Mouse (Mus musculus): ENCODE measurements around the gene Abcb6.
A peak's percentile ranks its signal among the peaks of the same experiment; 100 is the strongest.

The Abcb6 gene

DNA sequence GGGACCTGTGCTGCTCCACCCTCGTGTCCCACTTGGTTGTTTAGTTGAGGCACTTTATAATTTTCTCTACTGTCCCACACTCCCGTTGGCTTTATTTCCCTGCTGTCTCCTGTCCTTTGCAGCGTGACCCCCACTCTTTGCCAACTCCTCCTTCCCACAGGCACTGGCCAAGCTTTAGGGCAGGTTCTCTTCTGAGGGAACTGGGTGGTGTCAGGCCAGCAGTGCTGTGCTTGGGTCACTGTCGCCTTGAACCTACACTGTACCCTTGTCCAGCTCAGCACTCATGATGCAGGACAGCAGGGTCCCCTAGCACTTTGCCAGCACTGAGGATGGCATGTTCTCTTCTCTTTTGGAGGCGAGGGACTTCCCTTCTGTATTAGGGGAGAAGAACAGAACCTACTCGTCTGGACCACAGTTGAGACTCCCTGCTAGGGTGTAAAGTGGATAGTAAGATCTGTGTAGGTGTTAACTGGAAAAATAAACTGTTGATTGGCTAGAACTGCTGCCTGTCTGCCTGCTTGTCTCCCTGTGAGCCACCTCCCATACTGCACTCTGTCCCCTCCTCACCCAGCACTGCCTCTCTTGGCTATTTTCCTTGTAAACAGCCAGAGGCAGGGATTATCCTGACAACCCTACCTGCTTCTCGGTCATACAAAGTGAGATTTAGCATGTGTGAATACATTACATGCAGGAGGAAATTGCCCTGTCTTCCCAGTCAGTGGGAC is 32.6 kb downstream of the Abcb6 start:
- DNase-seq (ENCODE audit: extremely low spot score): no peak

DNA sequence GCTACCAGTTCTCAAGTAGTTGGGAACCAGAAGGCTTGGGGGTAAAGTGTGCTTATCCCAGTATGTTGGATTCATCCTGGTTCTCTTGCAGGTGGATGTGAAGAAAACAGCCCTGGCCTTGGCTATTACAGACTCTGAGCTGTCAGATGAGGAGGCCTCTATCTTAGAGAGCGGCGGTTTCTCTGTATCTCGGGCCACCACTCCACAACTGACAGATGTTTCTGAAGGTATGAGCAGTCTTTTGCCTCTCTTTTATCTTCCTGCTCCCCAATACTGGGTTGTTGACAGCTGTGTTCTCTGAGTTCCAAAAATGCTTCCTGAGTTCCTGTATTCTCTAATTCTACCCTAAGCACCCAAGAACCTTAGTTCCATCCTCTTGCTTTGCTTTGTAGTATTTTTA is 34.6 kb downstream of the Abcb6 start:
- DNase-seq (ENCODE audit: extremely low spot score): no peak

DNA sequence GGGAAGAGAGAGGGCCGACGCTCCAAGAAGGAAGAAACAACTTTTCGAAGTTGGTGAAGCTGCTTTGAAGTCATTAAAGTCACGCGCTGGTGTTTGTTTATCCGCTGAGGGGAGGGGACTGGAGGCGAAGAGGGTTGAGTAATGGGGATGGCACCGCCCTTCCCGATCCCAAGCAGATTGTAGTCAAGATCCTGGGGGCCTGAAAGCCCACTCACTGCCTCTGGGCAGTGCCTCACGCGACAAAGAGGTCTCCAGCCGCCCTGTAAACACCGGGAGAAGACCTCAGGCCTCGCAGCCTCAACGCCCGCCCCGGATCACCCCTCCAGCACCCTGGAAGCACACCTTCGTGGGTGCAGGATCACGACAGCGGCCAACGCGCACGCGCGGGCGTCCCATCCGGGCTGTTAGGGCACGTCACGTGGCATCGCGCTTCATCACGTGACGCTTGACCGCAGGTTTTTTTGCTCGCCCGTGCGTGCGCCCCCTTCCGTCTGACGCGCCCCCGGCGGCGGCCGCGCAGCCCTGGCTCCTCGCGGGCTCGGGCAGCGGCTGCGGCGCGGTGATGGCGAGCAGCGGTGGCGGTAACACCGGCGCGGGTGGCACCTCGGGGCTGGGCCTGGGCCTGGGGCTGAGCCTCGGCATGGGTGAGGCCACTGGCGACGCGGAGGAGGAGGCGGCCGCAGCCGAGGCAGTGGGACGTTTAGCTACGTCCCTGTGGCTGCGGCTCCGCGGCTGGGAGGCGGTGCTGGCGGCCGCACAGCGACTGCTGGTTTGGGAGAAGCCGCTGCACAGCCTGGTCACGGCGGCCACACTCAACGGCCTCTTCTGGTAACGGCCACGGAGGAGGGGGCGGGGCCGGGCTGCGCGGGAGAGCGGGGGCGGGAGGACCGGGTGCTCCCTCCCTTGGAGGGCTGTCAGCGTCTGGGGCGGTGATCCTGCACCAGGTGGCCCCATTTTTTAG is 37.6 kb downstream of the Abcb6 start, which contains the start of the genes Cnppd1 and Retreg2:
Gene Cnppd1, minus strand, starts transcription at position 411 of the 961 bp plus-strand sequence.
Gene Retreg2, plus strand, starts transcription at position 478 of the 961 bp plus-strand sequence.
- DNase-seq (ENCODE audit: extremely low spot score): peak; percentile 98

DNA sequence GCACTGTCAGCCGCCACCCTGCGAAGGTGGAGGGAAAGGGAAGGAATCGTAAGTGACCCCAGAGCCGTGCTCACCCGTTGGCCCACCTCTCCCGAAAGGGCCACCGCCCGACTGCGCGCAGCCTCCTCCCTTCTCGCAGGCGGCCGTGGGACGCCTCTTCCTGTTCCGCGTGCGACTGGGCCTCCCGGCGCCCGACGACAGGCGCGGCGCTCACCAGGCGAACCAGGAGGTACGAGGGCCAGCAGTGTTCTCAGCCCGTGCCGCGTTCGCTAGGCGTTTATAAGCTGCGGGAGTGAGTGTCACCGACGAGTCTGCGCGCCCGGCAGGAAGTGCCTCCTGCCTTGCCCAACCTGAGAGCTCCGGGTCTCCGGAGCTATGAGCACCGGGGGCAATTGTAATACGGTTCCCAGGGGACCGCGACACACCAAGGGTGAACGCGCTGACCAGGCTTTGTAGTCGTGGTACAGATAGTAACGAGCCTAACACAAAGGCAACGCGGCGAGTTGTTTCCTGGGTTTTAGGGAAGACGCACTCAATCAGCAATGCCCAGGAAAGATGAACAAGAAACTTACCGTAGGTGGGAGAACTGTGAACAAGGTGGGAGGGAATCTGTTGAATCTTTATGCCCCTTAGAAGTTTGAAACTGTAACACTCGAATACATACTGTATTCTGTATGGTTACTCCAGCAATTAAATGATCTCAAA is 38.6 kb downstream of the Abcb6 start:
- DNase-seq (ENCODE audit: extremely low spot score): peak; percentile 53

DNA sequence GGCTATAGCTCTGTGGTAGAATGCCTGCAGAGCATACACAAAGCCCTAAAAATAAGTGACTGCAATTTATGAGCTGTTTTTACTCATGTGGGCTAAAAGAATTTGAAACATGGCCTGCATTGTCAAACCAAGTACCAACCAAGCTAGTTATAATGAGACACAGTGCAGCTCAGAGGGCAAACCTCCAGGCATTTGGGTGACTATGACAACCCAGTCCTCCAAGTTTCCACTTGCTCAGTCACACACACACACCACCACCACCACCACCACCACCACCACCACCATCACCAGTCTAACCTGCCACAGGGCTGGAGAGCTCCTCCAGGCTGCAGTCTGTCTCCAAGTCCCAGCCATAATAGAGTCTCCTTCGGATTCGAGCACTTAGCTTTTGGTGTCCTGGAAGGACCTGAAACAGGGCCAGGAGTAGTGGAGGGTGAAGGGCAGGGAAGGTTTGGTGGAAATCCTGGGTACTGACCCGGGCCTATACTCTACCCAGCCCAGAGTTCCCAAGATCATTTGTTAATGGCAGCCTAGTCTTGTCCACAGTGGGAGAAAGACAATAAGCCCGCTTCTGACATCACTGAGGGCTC is 39.5 kb downstream of the Abcb6 start:
- no peak for DNase-seq (ENCODE audit: extremely low spot score)

DNA sequence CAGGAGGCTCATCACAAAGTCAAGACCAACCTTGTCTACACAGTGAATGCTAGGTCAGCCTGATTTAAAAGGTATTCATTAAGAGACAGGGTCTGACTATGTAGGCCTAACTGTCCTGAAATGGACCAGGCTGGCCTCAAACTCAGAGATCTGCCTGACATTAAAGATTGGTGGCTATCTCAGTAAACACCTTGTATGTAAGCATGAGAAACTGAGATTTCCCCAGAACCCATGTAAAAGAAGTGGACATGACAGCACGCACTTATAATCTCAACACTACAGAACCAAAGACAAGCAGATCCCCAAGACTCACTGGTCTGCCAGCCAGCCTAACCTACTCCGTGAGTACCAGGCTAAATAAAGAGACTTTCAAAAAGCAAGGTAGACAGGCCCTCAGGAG is 41.7 kb downstream of the Abcb6 start:
- no peak for DNase-seq (ENCODE audit: extremely low spot score)

DNA sequence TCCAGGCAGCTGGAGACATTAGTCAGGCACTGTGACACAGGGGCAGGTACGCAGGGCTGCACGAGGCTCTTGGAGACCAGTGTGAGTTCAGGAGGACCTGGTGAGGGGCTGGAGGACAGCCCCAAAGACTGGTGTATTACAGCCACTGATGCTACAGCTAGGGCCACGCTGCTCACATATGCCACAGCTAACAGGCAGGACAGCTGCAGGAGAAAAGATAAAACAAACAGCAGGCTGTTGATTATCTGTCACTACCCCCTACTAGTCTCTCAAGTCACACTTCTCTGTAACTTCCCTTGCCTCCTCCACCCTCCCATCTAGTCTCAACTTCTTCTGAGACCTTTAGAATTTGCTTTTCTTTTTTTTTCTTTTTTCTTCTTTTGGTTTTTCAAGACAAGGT is 43.5 kb downstream of the Abcb6 start:
- DNase-seq (ENCODE audit: extremely low spot score): no peak

DNA sequence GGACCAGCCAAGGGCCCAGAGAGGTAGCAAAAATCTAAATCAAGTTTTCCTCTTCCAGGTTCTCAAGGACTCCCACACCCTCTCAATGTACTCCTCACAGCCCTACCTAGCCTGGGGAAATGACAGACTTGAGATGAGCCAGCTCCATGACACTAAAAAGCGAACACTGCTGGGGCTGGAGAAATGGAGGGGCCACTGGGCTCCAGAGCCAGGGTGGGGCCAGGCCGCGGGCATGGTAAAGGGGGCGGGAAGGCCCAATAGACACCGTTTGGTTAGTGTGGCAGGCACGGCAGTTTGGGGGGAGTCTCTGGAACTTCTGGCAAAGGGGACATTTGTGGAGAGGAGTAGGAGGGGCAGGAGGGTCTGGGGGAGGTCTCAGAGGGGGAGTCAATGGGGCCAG is 43.9 kb downstream of the Abcb6 start:
- DNase-seq (ENCODE audit: extremely low spot score): no peak

DNA sequence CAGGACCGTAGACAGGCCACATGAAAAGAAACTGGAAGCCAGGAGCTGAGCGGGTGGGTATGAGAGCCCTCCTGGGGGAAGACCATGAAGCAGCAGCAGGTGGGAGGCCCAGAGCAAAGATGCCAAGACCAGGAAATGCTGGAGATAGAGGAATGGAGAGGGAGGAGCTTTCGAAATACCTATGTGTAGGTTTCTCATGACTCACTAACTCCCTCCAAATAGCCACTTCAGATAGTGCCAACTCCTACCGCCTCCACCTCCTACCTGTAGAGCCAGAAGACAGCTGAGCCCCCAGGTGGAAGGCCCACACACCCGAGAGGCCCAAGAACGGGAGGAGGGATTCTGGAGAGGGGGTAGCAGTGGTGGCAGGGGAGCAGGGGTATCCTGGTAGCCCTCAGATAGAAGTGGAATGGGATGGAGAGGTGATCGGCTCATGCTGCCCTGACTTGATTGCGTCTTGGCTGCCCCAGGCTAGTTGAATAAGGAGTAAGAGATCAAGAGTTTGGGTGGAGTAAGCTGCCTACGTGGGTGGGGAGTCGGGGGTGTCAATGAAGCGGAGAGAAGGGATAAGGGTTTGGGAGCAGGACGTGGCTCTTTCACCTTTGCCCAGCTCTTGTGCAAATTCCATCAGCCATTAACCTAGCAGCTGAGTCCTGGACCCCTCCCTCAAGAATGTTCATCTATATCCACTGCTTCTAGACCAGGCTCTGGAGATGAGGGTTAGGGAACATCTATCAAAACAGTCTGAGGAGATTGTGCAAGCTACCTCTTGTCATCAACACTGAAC is 46.6 kb downstream of the Abcb6 start, which contains the start of gene Slc23a3:
Gene Slc23a3, minus strand, starts transcription at position 470 of the 787 bp plus-strand sequence.
- no peak for DNase-seq (ENCODE audit: extremely low spot score)

DNA sequence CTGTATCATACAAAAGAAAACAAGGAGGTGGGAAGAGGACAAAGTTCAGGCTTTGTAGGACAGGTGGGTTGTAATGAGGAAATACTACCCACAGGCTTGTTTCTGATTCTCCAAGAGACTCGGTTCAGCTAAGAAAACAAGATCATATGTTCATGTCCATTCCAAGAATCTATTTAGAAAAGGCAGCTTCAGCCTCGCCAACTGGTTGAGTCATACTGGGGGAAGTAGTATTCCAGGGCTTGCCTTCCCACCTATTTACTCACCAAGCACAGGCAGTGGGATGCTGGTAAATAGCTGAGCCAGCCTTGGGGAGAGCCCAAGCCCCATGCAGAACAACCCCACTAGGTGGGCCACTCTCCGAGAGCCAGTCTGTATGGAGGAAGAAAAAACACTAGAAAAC is 51.6 kb downstream of the Abcb6 start:
- no peak for DNase-seq (ENCODE audit: extremely low spot score)

DNA sequence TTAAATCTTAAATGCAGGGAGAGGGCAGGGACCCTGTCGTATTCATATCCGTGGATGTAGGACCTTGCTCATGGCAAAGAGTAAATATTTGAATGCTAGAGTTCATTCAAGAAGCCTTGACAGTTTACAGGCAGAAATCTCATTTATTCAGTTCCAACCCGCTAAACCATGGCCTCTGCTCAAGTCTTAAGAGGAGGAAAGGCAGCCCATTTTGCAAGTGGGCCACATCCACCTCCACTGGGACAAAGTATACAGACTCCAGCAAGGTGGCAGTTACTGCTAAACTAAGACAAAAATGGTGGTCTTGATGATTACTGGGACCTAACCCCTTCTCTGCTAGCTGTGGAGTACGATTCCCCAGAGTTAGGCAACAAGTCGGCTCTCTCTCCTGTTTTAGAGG is 54.8 kb downstream of the Abcb6 start:
- DNase-seq (ENCODE audit: extremely low spot score): no peak

DNA sequence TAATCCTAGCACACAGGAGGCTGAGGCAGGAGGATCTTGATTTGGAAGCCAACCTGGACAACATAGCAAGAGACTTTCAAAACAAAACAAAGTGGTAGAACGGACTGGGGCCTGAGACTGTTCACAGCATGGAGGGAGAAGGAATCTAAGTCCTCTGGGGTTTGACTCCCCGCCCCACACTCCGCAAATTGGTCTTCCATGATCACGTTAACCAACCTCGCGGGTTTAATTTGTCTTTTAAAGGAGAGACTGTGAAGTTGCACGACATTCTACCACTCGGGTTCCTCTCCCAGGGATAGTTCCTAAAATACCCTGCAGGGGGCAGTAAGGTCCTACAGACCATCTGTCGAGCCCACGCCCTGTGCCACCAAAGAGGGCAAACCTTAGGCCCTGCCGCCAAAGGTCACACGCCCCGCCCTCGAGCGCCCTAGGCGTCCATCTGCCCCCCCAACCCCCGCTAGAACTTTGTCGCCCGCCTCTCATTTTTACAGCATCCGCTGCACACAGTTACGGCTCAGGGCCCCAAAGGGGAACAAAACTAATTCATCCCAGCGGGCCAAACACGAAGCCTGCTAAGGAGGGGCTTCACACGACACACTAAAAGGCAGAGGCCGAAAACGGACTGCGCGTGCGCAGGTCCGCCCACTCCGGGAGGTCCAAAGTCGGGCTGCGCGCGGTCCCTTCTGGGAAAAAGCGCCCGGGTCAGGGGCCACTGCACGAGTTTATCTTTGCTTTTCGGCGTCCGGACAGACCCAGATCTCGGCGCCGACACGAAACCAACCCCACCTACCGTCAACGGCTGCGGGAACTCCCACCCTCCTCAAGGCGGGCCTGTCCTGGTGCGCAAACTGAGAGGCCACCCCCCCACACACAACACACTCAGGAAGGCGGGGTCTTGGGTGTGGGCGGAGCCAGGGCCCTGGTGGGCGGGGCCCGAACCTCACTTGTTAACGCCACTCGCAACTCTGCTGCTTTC is 55.6 kb downstream of the Abcb6 start, which contains the start of gene Nhej1:
Gene Nhej1, minus strand, starts transcription at position 855 of the 976 bp plus-strand sequence.
- DNase-seq (ENCODE audit: extremely low spot score): peak; percentile 97

DNA sequence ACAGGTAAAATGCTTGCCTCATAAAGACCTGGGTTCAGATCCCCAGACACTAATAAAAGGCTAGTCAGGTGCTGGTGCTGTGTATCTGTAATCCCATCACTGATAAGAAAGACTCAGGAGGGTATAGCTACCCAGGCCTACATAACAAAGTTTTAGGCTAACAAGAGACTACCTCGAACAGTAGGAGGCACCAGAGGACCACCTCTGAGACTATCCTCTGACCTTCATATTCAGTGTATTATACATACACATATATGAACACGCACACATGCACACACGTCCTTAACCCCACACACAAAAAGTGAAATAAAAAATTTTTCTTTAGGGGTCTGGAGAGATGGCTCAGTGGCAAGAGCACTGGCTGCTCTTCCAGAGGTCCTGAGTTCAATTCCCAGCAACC is 58.0 kb downstream of the Abcb6 start:
- no peak for DNase-seq (ENCODE audit: extremely low spot score)

Data from embryo, embryonic 9.5 days (tissue).